Mouse (Mus musculus): ENCODE measurements around the gene Hydin. TPM values are rescaled to one million over a fixed set of nuclear protein-coding genes. Genes with fewer than 3 reads are reported as not detected.

The Hydin gene
- total and polyA plus RNA-seq, 3 experiments, result 9.5 to 17.3 (median 9.8) TPM

DNA sequence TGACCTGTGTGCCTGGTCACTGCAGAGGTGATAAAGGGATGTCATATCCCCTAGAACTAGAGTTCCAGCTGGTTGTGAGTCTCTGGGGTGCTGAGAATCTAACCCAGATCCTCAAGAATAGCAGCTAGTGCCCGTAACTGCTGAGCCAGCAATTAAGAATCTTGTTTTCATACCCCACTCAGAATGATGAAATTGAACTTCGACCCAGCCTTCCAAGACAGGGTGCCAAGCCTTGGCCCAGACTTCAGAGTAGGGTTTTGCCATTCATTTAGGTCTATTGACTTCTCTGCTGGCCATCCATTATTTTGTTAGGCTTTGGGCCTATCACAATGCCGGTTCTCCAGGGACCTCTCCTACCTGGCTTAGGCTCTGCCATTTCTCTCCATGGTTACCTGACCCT, 367.0 kb downstream of the Hydin start:
- Histone ChIP-seq H3K9ac (ENCODE audit: insufficient read depth, low read depth) (no peak overlapping the region), H3K4me2 (ENCODE audit: insufficient read depth, low read depth, poor library complexity, severe bottlenecking) (no peak overlapping the region), H3K36me3 (replicated peaks in 1 of 2; ENCODE audit: control insufficient read depth in 1 of 2, insufficient read depth in 1 of 2, low read length in 1 of 2) (peaks cover 73 to 95% of the 10 kb centered on the region in 2 experiments), H3K79me2 (replicated peaks; ENCODE audit: control insufficient read depth, extremely low read depth, insufficient read depth, poor library complexity, severe bottlenecking) (peaks cover 8% of the 10 kb centered on the region), H3K27ac (ENCODE audit: insufficient read depth, low read depth) (no peak overlapping the region), H3K27me3 (replicated peaks) (no peaks in the 10 kb centered on the region), H3K9me3 (replicated peaks; ENCODE audit: low read length) (no peaks in the 10 kb centered on the region), H3K4me1 (ENCODE audit: control insufficient read depth in 1 of 2, insufficient read depth in 2 of 2) (peaks cover 0 to 10% of the 10 kb centered on the region in 2 experiments; a peak in 1 of 4 replicates), H3K4me3 (replicated peaks in 1 of 3; ENCODE audit: low read depth in 2 of 3, low read length in 2 of 3, poor library complexity in 1 of 3) (no peak overlapping the region)
- TF ChIP-seq USF1 (IDR thresholded peaks at IDR 0.05; ENCODE audit: low read depth, low read length), result no peak
- TF ChIP-seq MAFK (IDR thresholded peaks at IDR 0.05; ENCODE audit: insufficient replicate concordance, low read length), result peak; percentile 75
- dilution Hi-C loops (cut with MboI; ENCODE audit: extremely low pct_ligation_motif_present, extremely low pct_unique_long_range_greater_than_20kb, low sequenced_read_pairs), result no loop called here
- in situ Hi-C loops (cut with MboI; ENCODE audit: low pct_ligation_motif_present, low pct_unique_long_range_greater_than_20kb, low sequenced_read_pairs), result loop anchor here (25.0 kb wide), 2 partner anchors 203 to 453 kb away; partner anchors contain the start of genes Clec18a, Cog4, Pdpr and Sf3b3
- no peak for DNase-seq (ENCODE audit: extremely low read depth)

DNA sequence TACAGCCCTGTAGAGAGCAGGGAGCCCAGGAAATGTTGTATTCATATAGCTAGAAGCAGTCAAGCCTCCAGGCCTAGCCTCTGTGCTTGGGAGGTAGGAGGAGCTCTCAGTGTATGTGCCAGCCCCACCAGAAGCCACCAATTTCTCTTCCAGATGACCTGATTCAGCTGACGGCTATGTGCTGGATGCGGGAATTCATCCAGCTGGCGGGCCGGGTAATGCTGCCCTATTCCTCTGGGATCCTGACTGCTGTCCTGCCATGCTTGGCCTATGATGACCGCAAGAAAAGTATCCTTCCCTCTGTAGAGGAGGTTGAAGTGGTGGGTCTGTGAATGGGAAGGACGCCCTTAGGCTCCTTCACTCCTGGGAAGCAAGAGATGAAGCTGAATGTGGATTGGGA, 369.4 kb downstream of the Hydin start:
- H3K9me3 ChIP-seq (replicated peaks; ENCODE audit: low read length), result no peaks in the 10 kb centered on the region
- no peak overlapping the region for H3K4me2 ChIP-seq (ENCODE audit: insufficient read depth, low read depth, poor library complexity, severe bottlenecking)
- TF ChIP-seq SIN3A (IDR thresholded peaks at IDR 0.05; ENCODE audit: low read length) (no peak), NRF1 (IDR thresholded peaks at IDR 0.05; ENCODE audit: low read depth, low read length) (no peak), CHD1 (IDR thresholded peaks at IDR 0.05; ENCODE audit: low read depth, low read length) (no peak), EP300 (IDR thresholded peaks at IDR 0.05; ENCODE audit: low read length) (no peak), MEF2A (IDR thresholded peaks at IDR 0.05; ENCODE audit: borderline replicate concordance, low read depth, low read length) (no peak), MYC (IDR thresholded peaks at IDR 0.05; ENCODE audit: low read depth, low read length) (no peak)
- peaks cover 75 to 97% of the 10 kb centered on the region in 2 experiments for H3K36me3 ChIP-seq (replicated peaks in 1 of 2; ENCODE audit: control insufficient read depth in 1 of 2, insufficient read depth in 1 of 2, low read length in 1 of 2)
- DNase-seq (ENCODE audit: extremely low read depth), result no peak
- in situ Hi-C loops (cut with MboI; ENCODE audit: low pct_ligation_motif_present, low pct_unique_long_range_greater_than_20kb, low sequenced_read_pairs), result loop anchor here (5.0 to 25.0 kb wide), 3 partner anchors 86 to 451 kb away; partner anchors contain the start of genes Clec18a, Cog4, Mtss1l and Pdpr
- dilution Hi-C loops (cut with MboI; ENCODE audit: extremely low pct_ligation_motif_present, extremely low pct_unique_long_range_greater_than_20kb, low sequenced_read_pairs), result no loop called here
- no peaks in the 10 kb centered on the region for H3K79me2 ChIP-seq (replicated peaks; ENCODE audit: control insufficient read depth, extremely low read depth, insufficient read depth, poor library complexity, severe bottlenecking)
- H3K9ac ChIP-seq (ENCODE audit: insufficient read depth, low read depth), result no peak overlapping the region
- H3K4me3 ChIP-seq (replicated peaks in 1 of 3; ENCODE audit: low read depth in 2 of 3, low read length in 2 of 3, poor library complexity in 1 of 3), result no peak overlapping the region
- H3K27me3 ChIP-seq (replicated peaks), result no peaks in the 10 kb centered on the region
- no peak overlapping the region for H3K27ac ChIP-seq (ENCODE audit: insufficient read depth, low read depth)
- H3K4me1 ChIP-seq (ENCODE audit: control insufficient read depth in 1 of 2, insufficient read depth in 2 of 2), result no peaks in the 10 kb centered on the region

DNA sequence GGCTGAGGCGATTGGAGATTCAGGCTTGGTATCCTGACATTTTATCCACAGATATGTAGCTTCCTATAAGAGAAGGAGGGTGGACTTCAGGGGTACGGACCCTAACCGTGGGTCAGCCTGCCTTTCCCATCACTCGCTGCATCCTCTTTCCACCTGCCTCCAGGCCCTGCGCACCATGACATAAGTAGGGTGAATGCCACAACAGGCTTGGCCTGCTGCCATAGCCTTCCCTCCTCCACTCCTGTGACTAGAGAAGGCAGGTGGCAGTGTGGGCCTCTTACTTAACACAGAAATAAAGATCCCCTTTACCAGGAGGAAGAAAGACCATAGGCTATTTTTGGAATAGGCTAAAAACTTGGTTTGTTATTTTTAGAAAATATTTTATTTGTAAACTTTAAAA, 375.6 kb downstream of the Hydin start:
- in situ Hi-C loops (cut with MboI; ENCODE audit: low pct_ligation_motif_present, low pct_unique_long_range_greater_than_20kb, low sequenced_read_pairs) (loop anchor here (25.0 kb wide), 2 partner anchors 195 to 445 kb away; partner anchors contain the start of genes Clec18a, Cog4, Pdpr and Sf3b3), dilution Hi-C loops (cut with MboI; ENCODE audit: extremely low pct_ligation_motif_present, extremely low pct_unique_long_range_greater_than_20kb, low sequenced_read_pairs) (no loop called here)
- no peak for DNase-seq (ENCODE audit: extremely low read depth)
- Histone ChIP-seq H3K9me3 (replicated peaks; ENCODE audit: low read length) (no peaks in the 10 kb centered on the region), H3K4me3 (replicated peaks in 1 of 3; ENCODE audit: low read depth in 2 of 3, low read length in 2 of 3, poor library complexity in 1 of 3) (no peak overlapping the region), H3K4me1 (ENCODE audit: control insufficient read depth in 1 of 2, insufficient read depth in 2 of 2) (0 out of 4 replicates have a peak, but pooled peaks cover 0 to 4% of the 10 kb centered on the region in 2 experiments), H3K79me2 (replicated peaks; ENCODE audit: control insufficient read depth, extremely low read depth, insufficient read depth, poor library complexity, severe bottlenecking) (no peaks in the 10 kb centered on the region; the same call in 1 of the 2 replicates), H3K36me3 (replicated peaks in 1 of 2; ENCODE audit: control insufficient read depth in 1 of 2, insufficient read depth in 1 of 2, low read length in 1 of 2) (peaks cover 54 to 88% of the 10 kb centered on the region in 2 experiments), H3K27me3 (replicated peaks) (no peaks in the 10 kb centered on the region), H3K9ac (ENCODE audit: insufficient read depth, low read depth) (no peak overlapping the region), H3K27ac (ENCODE audit: insufficient read depth, low read depth) (no peak overlapping the region), H3K4me2 (ENCODE audit: insufficient read depth, low read depth, poor library complexity, severe bottlenecking) (no peak overlapping the region)
- TF ChIP-seq ELF1 (IDR thresholded peaks at IDR 0.05; ENCODE audit: low read depth, low read length) (no peak), JUN (IDR thresholded peaks at IDR 0.05; ENCODE audit: insufficient read depth, low read depth, low read length) (no peak), MAZ (IDR thresholded peaks at IDR 0.05; ENCODE audit: low read depth, low read length) (no peak), IRF4 (IDR thresholded peaks at IDR 0.05; ENCODE audit: low read depth, low read length) (no peak), GABPA (IDR thresholded peaks at IDR 0.05; ENCODE audit: insufficient replicate concordance, low read depth, low read length) (no peak), ZNF384 (IDR thresholded peaks at IDR 0.05; ENCODE audit: low read depth, low read length) (no peak), TBP (conservative IDR thresholded peaks at IDR 0.05; ENCODE audit: low read depth, low read length) (no peak), MXI1 (IDR thresholded peaks at IDR 0.05; ENCODE audit: low read depth, low read length) (no peak), CHD1 (IDR thresholded peaks at IDR 0.05; ENCODE audit: low read depth, low read length) (no peak), UBTF (IDR thresholded peaks at IDR 0.05; ENCODE audit: low read depth, low read length) (no peak), PAX5 (IDR thresholded peaks at IDR 0.05; ENCODE audit: low read length) (no peak), CTCF (conservative IDR thresholded peaks at IDR 0.05 in 1 of 2, IDR thresholded peaks at IDR 0.05 in 1 of 2; ENCODE audit: low read depth in 2 of 2, low read length in 2 of 2) (no peak), MAX (IDR thresholded peaks at IDR 0.05; ENCODE audit: low read length) (no peak), HCFC1 (IDR thresholded peaks at IDR 0.05; ENCODE audit: low read depth, low read length) (no peak), RAD21 (IDR thresholded peaks at IDR 0.05; ENCODE audit: low read depth, low read length) (no peak), ETS1 (conservative IDR thresholded peaks at IDR 0.05; ENCODE audit: low read depth, low read length) (no peak)

Data from CH12.LX (cell line).